Comparison of ENCODE assay signal across 25 mouse cellular contexts in the genomic region with DNA sequence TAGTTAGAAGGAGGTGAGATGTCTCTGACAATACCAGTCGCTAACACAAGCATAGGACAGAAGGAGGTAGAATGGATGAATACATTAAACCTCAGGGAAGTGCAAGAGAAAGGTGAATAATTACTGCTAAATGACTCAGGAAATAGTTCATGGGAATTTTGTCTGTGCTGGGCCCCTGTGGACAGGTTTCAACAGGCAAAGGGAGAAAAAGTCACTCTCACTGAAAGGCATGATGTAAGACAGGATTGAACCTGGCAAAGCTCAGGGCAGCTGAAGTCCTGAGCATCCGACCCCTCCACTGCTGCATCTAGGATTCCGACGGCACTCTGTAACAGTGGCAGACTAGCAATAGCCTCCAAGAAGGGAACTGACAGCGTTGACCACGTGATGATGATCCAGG. TPM values are rescaled to one million over a fixed set of nuclear protein-coding genes. Genes with fewer than 3 reads are reported as not detected.
"Had no signal": no experiment of that assay in that cellular context is flagged by ENCODE, and none has a peak within 500 bp of the region (broad histone marks: within the 10 kb centered on the region; RNA-seq: fewer than 3 reads in every experiment).

No protein-coding gene starts in this region.

- H3K4me3 ChIP-seq: intestine, embryonic 15.5 days; kidney, embryonic 15.5 days; limb, embryonic 13.5 days; liver, embryonic 13.5 days; midbrain, embryonic 12.5 days; midbrain, embryonic 15.5 days; neural tube, embryonic 12.5 days had no signal

- H3K27me3 ChIP-seq: intestine, embryonic 15.5 days; kidney, embryonic 15.5 days; limb, embryonic 13.5 days; liver, embryonic 13.5 days; midbrain, embryonic 12.5 days; midbrain, embryonic 15.5 days; neural tube, embryonic 12.5 days had no signal

- ATAC-seq: intestine, embryonic 15.5 days; midbrain, embryonic 15.5 days had no signal

- H3K27ac ChIP-seq: intestine, embryonic 15.5 days; kidney, embryonic 15.5 days; limb, embryonic 13.5 days; liver, embryonic 13.5 days; macrophage; midbrain, embryonic 12.5 days; midbrain, embryonic 15.5 days; neural tube, embryonic 12.5 days had no signal

- H3K36me3 ChIP-seq: intestine, embryonic 15.5 days; kidney, embryonic 15.5 days; limb, embryonic 13.5 days; liver, embryonic 13.5 days; midbrain, embryonic 12.5 days; midbrain, embryonic 15.5 days; neural tube, embryonic 12.5 days had no signal

- DNase-seq: kidney, adult 11 months; kidney, adult 8-10 months; kidney, postnatal 10 days; kidney, postnatal 36 days; liver, embryonic 13.5 days; lung, adult 2 months; lung, postnatal 14 days; retina, postnatal 1 day; right cerebral cortex, postnatal 25 days; spleen, adult 18-20 months; thymus, postnatal 25 days had no signal

- H3K4me2 ChIP-seq: intestine, embryonic 15.5 days; kidney, embryonic 15.5 days; limb, embryonic 13.5 days; liver, embryonic 13.5 days; midbrain, embryonic 12.5 days; midbrain, embryonic 15.5 days; neural tube, embryonic 12.5 days had no signal

- H3K4me1 ChIP-seq: intestine, embryonic 15.5 days; kidney, embryonic 15.5 days; limb, embryonic 13.5 days; liver, embryonic 13.5 days; midbrain, embryonic 12.5 days; midbrain, embryonic 15.5 days; neural tube, embryonic 12.5 days had no signal

- H3K9ac ChIP-seq: intestine, embryonic 15.5 days; kidney, embryonic 15.5 days; limb, embryonic 13.5 days; liver, embryonic 13.5 days; midbrain, embryonic 12.5 days; midbrain, embryonic 15.5 days; neural tube, embryonic 12.5 days had no signal

- H3K9me3 ChIP-seq: intestine, embryonic 15.5 days; kidney, embryonic 15.5 days; limb, embryonic 13.5 days; liver, embryonic 13.5 days; midbrain, embryonic 15.5 days; neural tube, embryonic 12.5 days had no signal

RNA-seq across cellular contexts. Expression of a gene that starts 28.7 kb away (rescaled TPM):
- total RNA-seq: liver, adult 2 months; megakaryocyte, adult 5-6 weeks; neutrophil, adult 5-6 weeks had no signal
- polyA plus RNA-seq: intestine, embryonic 15.5 days; kidney, embryonic 15.5 days; liver, adult 2 months; liver, embryonic 16.5 days; lung, adult 2 months; lung, embryonic 16.5 days; macrophage; thymus, postnatal 0 days; urinary bladder, adult 2 months had no signal

RNA-seq across cellular contexts. Expression of a gene that starts 47.6 kb away (rescaled TPM):
- total RNA-seq: megakaryocyte, adult 5-6 weeks; neutrophil, adult 5-6 weeks had no signal
- polyA plus RNA-seq: liver, adult 2 months; macrophage had no signal
